Mouse (Mus musculus): Measurements from ENCODE around the gene Olfr1489.
"Not testable (repeated sequence)": the region's sequence is repeated elsewhere in the genome, so short reads cannot be mapped to it uniquely, and the experiment has no call there.

Olfr1489 gene

GRCm38 (mm10) chr19:13631321-13631720 lies at the start of gene Olfr1489:
Gene Olfr1489, plus strand, starts transcription at chr19:13631621.
- no peak for DNase-seq

GRCm38 (mm10) chr19:13583211-13583610 lies 48.2 kb upstream of the Olfr1489 start, which contains the start of gene Olfr1484:
Gene Olfr1484, plus strand, starts transcription at chr19:13583511.
- no peak for DNase-seq

- DNase-seq: not testable (repeated sequence)
Measured at GRCm38 (mm10) chr19:13617075-13617474, 14.3 kb upstream of the Olfr1489 start, which contains the start of gene Olfr1487. Gene Olfr1487, plus strand, starts transcription at chr19:13617375.

- DNase-seq: no peak
Measured at GRCm38 (mm10) chr19:13650791-13651190, 19.4 kb downstream of the Olfr1489 start, which contains the start of gene Olfr1490. Gene Olfr1490, plus strand, starts transcription at chr19:13651091.

Data from kidney, postnatal 14 days (tissue).